Mouse (Mus musculus) left cerebral cortex, postnatal 10 days (tissue): ENCODE results near the gene Ipcef1. TPM values are rescaled to one million over a fixed set of nuclear protein-coding genes. Genes with fewer than 3 reads are reported as not detected.

Experiments used
- DNase-seq, 2 experiments: peaks; one replicate each; pipeline ENCODE4 v3.0.0; 2021 to 2022; ENCODE audit warnings: low spot score in 2 of 2, mixed read lengths in 1 of 2; ENCODE audit errors: extremely low spot score in 1 of 2
- intact Hi-C: fragments of 180-260 bp; cut with DNase I; formaldehyde crosslinking; loops from one replicate; pipeline ENCODE4 v1.15.1; 2025
- total RNA-seq, 2 experiments: library from RNA; stranded (reverse); gene quantifications; 2 replicates each; pipeline ENCODE4 v1.2.3; 2021

The Ipcef1 gene
- total RNA-seq, 2 experiments from 2014 or later: 71.8 to 72.0 TPM

DNA sequence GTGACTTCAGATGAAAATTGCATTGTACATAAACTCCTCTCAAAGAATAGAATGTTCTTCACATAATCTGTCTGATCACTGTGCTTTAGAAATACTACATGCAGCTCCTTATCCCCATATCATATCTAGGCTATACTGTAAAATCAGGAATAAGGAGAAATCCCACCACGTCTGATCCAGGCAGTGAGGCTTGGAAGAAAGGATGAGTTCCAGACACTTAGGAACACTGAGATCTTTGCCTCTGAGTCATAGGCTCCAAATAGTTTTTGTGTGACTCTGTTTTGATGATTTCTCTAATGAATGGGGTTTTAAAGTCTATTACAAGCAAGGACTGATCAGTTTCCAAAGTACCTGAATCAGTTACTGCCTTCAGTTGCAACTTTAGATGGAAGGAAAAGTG lies 210.1 kb downstream of the Ipcef1 start:
- intact Hi-C loops: no loop called here
- no peak for DNase-seq

Other genes starting within 250 kb of the Ipcef1 start
- gene Cnksr3, start 159.8 kb upstream of the Ipcef1 start, total RNA-seq: 1 to 10 TPM; 5.4 to 7.8 TPM